Mouse (Mus musculus) megakaryocyte, embryonic 14.5 days (primary cell): ENCODE measurements at regions not wholly inside any gene's neighbourhood (a gene's known extent, or its start where the extent isn't known, plus 50 kb on each side); places are given as distances from the start of the nearest gene placed in this dataset.
A peak's percentile ranks its signal among the peaks of the same experiment; 100 is the strongest.

ENCODE experiments used
- H3K27me3 ChIP-seq: replicated peaks from 2 replicates; pipeline ENCODE3; 2012; ENCODE audit warnings: inconsistent platforms
- H3K36me3 ChIP-seq: replicated peaks from 2 replicates; pipeline ENCODE3; 2012; ENCODE audit warnings: low read length, inconsistent platforms, mixed read lengths
- H3K4me1 ChIP-seq: 2 replicates; pipeline ENCODE4 v1.6.1; 2012; ENCODE audit warnings: inconsistent platforms
- H3K4me3 ChIP-seq: replicated peaks from 2 replicates; pipeline ENCODE3; 2012; ENCODE audit warnings: moderate library complexity, mild to moderate bottlenecking, inconsistent platforms
- H3K9me3 ChIP-seq: 2 replicates; pipeline ENCODE4 v1.6.1; 2012; ENCODE audit warnings: inconsistent platforms
- FLI1 ChIP-seq: IDR thresholded peaks from 2 replicates; pipeline ENCODE4 v1.6.1; 2012; ENCODE audit warnings: low read length, inconsistent platforms, mixed read lengths
- GATA1 ChIP-seq: IDR thresholded peaks from 3 replicates; pipeline ENCODE4 v1.6.1; 2012; ENCODE audit warnings: mixed read lengths, low read length, inconsistent platforms, borderline replicate concordance

DNA sequence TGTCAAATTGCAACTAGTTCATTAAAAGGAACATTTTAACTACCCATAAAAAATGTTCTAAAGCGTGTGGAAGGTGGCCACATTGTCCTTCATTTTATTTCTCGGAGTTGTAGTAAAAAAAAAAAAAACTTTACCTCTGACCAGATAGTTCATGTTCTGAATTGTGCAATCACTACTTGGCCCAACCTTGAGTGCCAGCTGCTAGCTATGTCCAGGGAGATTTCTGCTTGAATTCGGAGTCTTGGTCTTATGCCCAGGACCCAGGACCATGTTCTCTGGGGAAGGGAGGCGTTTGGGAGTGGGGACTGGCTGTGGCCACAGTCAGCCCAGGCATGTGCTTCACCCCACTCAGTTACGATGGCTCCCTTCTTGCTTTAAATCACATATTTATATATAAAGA, 54.9 kb upstream of the Atp1b3 start:
- H3K36me3 ChIP-seq = no peaks in the 10 kb centered on the region
- no peak overlapping the region for H3K4me3 ChIP-seq
- no peaks in the 10 kb centered on the region for H3K27me3 ChIP-seq
- no peak for TF ChIP-seq GATA1
- TF ChIP-seq FLI1 = no peak
- no peaks in the 10 kb centered on the region for H3K9me3 ChIP-seq
- H3K4me1 ChIP-seq = peaks cover 50% of the 10 kb centered on the region

DNA sequence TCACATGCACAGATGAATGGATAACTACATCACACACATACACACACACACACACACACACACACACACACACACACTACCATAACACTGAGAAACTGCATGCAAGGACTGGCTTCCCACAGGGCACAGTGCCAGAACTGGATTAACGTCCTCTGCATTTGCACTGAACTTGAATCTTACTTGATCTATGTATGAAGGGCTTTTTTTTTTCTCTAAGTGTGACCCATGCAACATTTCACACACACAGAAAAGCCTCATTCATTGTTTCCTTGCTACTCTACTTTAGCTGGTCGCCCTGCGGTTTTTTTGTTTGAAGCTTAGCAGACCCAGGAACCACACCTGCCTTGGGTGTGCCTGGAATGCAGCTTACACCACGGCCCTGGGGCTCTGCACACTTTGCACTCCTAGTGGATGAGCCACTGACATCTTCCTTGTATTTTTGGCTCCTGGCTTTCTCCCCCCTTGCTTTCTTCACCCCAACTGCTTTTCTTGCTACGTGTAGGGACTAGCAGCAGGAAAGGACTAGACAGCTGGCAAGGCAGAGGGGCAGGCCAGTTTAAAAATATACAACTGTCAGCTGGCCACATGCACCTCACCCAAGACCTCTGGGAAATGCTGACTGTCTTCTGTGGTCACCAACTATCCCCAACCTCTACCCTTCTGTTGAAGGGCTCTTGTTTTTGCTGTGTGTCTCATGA, 51.8 kb upstream of the Atp1b3 start:
- H3K4me3 ChIP-seq = peak overlapping the region; percentile 82
- TF ChIP-seq FLI1 = no peak
- no peak for TF ChIP-seq GATA1
- no peaks in the 10 kb centered on the region for H3K27me3 ChIP-seq
- no peaks in the 10 kb centered on the region for H3K9me3 ChIP-seq
- no peaks in the 10 kb centered on the region for H3K36me3 ChIP-seq
- peaks cover 66% of the 10 kb centered on the region for H3K4me1 ChIP-seq
